Mouse (Mus musculus) liver, adult 2 months (tissue): ENCODE measurements around the gene Atad3a.

Experiments
- CTCF ChIP-seq: fragments of 200-500 bp; IDR thresholded peaks from 2 replicates; pipeline ENCODE4 v1.5.1; 2011; ENCODE audit warnings: low read depth, low read length, control low read depth
- POLR2A ChIP-seq: fragments of 200-500 bp; IDR thresholded peaks from 2 replicates; pipeline ENCODE4 v1.6.1; 2011; ENCODE audit warnings: low read length, control low read depth; ENCODE audit not compliant: insufficient read depth; ENCODE audit errors: extremely low read depth

GRCm38 (mm10) chr4:155735788-155736187 is 25.1 kb downstream of the Atad3a start:
- no peak for TF ChIP-seq POLR2A
- no peak for TF ChIP-seq CTCF
